Mouse (Mus musculus): ENCODE results near the gene Mtrr.
A peak's percentile ranks its signal among the peaks of the same experiment; 100 is the strongest.
"Not testable (repeated sequence)": the region's sequence is repeated elsewhere in the genome, so short reads cannot be mapped to it uniquely, and the experiment has no call there.

GRCm38 (mm10) chr13:68553391-68553790 lies 28.6 kb downstream of the Mtrr start:
- not testable (repeated sequence) for TF ChIP-seq POLR2A (IDR thresholded peaks at IDR 0.05; ENCODE audit: borderline replicate concordance, control insufficient read depth, low read depth, low read length)
- TF ChIP-seq CTCF (IDR thresholded peaks at IDR 0.05; ENCODE audit: control insufficient read depth, insufficient read depth, low read length): 0 out of 2 replicates have a peak, but pooled peaks have one; percentile 13

Data from bone marrow, adult 2 months (tissue).